Mouse (Mus musculus) heart, embryonic 11.5 days (tissue): ENCODE results near the gene Uts2. TPM values are rescaled to one million over a fixed set of nuclear protein-coding genes. Genes with fewer than 3 reads are reported as not detected.
"Not testable (repeated sequence)": the region's sequence is repeated elsewhere in the genome, so short reads cannot be mapped to it uniquely, and the experiment has no call there.

ENCODE experiments used
- ATAC-seq: fragments of 200-750 bp; cut with Nextera tagmentation; replicated peaks from 2 replicates; pipeline ENCODE4 v1.8.0; 2017; ENCODE audit warnings: moderate library complexity; ENCODE audit not compliant: insufficient number of reproducible peaks, low FRiP score, low TSS enrichment
- H3K27ac ChIP-seq: fragments of 300-500 bp; sonication (generic); 2 replicates; pipeline ENCODE4 v1.5.1; 2014; ENCODE audit warnings: mild to moderate bottlenecking, low read depth, low read length
- H3K27me3 ChIP-seq: fragments of 300-500 bp; sonication (generic); 2 replicates; pipeline ENCODE4 v1.6.1; 2014; ENCODE audit warnings: mild to moderate bottlenecking, low read length, mixed read lengths; ENCODE audit not compliant: control insufficient read depth, insufficient read depth
- H3K36me3 ChIP-seq: fragments of 300-500 bp; sonication (generic); 2 replicates; pipeline ENCODE4 v1.6.1; 2014; ENCODE audit warnings: mild to moderate bottlenecking, low read length, moderate library complexity, mixed read lengths; ENCODE audit not compliant: control insufficient read depth, insufficient read depth
- H3K4me1 ChIP-seq: fragments of 300-500 bp; sonication (generic); 2 replicates; pipeline ENCODE4 v1.6.1; 2014; ENCODE audit warnings: low read length; ENCODE audit not compliant: control insufficient read depth, insufficient read depth
- H3K4me2 ChIP-seq: fragments of 300-500 bp; sonication (generic); 2 replicates; pipeline ENCODE4 v1.6.1; 2014; ENCODE audit warnings: mild to moderate bottlenecking, moderate library complexity
- H3K4me3 ChIP-seq: fragments of 300-500 bp; sonication (generic); 2 replicates; pipeline ENCODE4 v1.5.1; 2014; ENCODE audit warnings: low read depth, low read length
- H3K9ac ChIP-seq: fragments of 300-500 bp; sonication (generic); 2 replicates; pipeline ENCODE4 v1.6.1; 2014; ENCODE audit warnings: mild to moderate bottlenecking, low read depth, low read length, moderate library complexity
- H3K9me3 ChIP-seq: fragments of 300-500 bp; sonication (generic); replicated peaks from 2 replicates; pipeline ENCODE4 v1.6.1; 2016; ENCODE audit warnings: low read length; ENCODE audit not compliant: control insufficient read depth
- WGBS: fragments of 180-500 bp; shearing (Covaris S2); extraction: QIAGEN DNeasy Blood & Tissue Kit; methylation state at CpG from one replicate; pipeline ENCODE4 v1.1.7; 2014; ENCODE audit not compliant: insufficient replicate concordance; 5-methylcytosine and 5-hydroxymethylcytosine counted together
- polyA plus RNA-seq: library from polyadenylated mRNA; unstranded; fragments of >200 nt; fragmentation: Nextera tagmentation; extraction: Ambion mirVana; gene quantifications from 2 replicates; pipeline ENCODE4 v1.2.1, GENCODE M21; 2014

Gene Uts2
- polyA plus RNA-seq, 1 experiment from 2014 or later, result not detected

- no peaks in the 10 kb centered on the region for H3K9me3 ChIP-seq
- H3K4me2 ChIP-seq, result no peak overlapping the region
- WGBS, result 87% methylated on average over 9 of the region's 9 CpGs
- H3K36me3 ChIP-seq, result no peaks in the 10 kb centered on the region
- no peak overlapping the region for H3K27ac ChIP-seq
- H3K4me3 ChIP-seq, result no peak overlapping the region
- no peaks in the 10 kb centered on the region for H3K4me1 ChIP-seq
- H3K9ac ChIP-seq, result no peak overlapping the region
- ATAC-seq, result no peak
- no peaks in the 10 kb centered on the region for H3K27me3 ChIP-seq
These were observed 1.7 kb downstream of the Uts2 start for GRCm38 (mm10) chr4:150998626-150999025.

- 71% methylated on average over 13 of the region's 13 CpGs for WGBS
These were observed 4.5 kb downstream of the Uts2 start for GRCm38 (mm10) chr4:151001397-151001796.

GRCm38 (mm10) chr4:151005656-151006318 is 8.9 kb downstream of the Uts2 start:
- no peak overlapping the region for H3K4me2 ChIP-seq
- 87% methylated on average over 13 of the region's 13 CpGs for WGBS
- no peak overlapping the region for H3K4me3 ChIP-seq
- no peaks in the 10 kb centered on the region for H3K4me1 ChIP-seq
- no peak overlapping the region for H3K27ac ChIP-seq
- no peak overlapping the region for H3K9ac ChIP-seq
- no peak for ATAC-seq
- H3K36me3 ChIP-seq, result peaks cover 3% of the 10 kb centered on the region; the same call in 1 of the 2 replicates
- no peaks in the 10 kb centered on the region for H3K27me3 ChIP-seq
- H3K9me3 ChIP-seq, result no peaks in the 10 kb centered on the region

More at GRCm38 (mm10) chr4:151001397-151001796, 4.5 kb downstream of the Uts2 start:
- no peaks in the 10 kb centered on the region for H3K4me1 ChIP-seq
- H3K27ac ChIP-seq, result no peak overlapping the region
- no peak overlapping the region for H3K9ac ChIP-seq
- H3K4me2 ChIP-seq, result no peak overlapping the region
- no peak for ATAC-seq
- H3K36me3 ChIP-seq, result peaks cover 3% of the 10 kb centered on the region; the same call in 1 of the 2 replicates
- no peaks in the 10 kb centered on the region for H3K27me3 ChIP-seq
- H3K9me3 ChIP-seq, result no peaks in the 10 kb centered on the region
- no peak overlapping the region for H3K4me3 ChIP-seq

- no peaks in the 10 kb centered on the region for H3K9me3 ChIP-seq
- no peak overlapping the region for H3K4me3 ChIP-seq
- ATAC-seq, result no peak
- no peaks in the 10 kb centered on the region for H3K27me3 ChIP-seq
- H3K4me1 ChIP-seq, result no peaks in the 10 kb centered on the region
- peaks cover 3% of the 10 kb centered on the region; the same call in 1 of the 2 replicates for H3K36me3 ChIP-seq
- WGBS, result 50% methylated on average over 6 of the region's 6 CpGs
- no peak overlapping the region for H3K9ac ChIP-seq
- H3K4me2 ChIP-seq, result no peak overlapping the region
- no peak overlapping the region for H3K27ac ChIP-seq
These were observed 10.0 kb downstream of the Uts2 start for GRCm38 (mm10) chr4:151006945-151007344.

GRCm38 (mm10) chr4:151010316-151010715 is 13.4 kb downstream of the Uts2 start:
- WGBS, result 86% methylated on average over 7 of the region's 7 CpGs
- Histone ChIP-seq H3K4me3 (no peak overlapping the region), H3K27me3 (no peaks in the 10 kb centered on the region), H3K27ac (no peak overlapping the region), H3K4me1 (peaks cover 3% of the 10 kb centered on the region), H3K4me2 (no peak overlapping the region), H3K36me3 (peaks cover 2% of the 10 kb centered on the region), H3K9ac (no peak overlapping the region), H3K9me3 (no peaks in the 10 kb centered on the region)
- ATAC-seq, result no peak

- WGBS, result 90% methylated on average over 10 of the region's 10 CpGs
- H3K36me3 ChIP-seq, result peaks cover 3% of the 10 kb centered on the region
These were observed 19.0 kb downstream of the Uts2 start for GRCm38 (mm10) chr4:151015946-151016345.

GRCm38 (mm10) chr4:151017356-151017755 is 20.5 kb downstream of the Uts2 start:
- WGBS, result 82% methylated on average over 1 of the region's 1 CpGs
- H3K27me3 ChIP-seq, H3K4me1 ChIP-seq, H3K4me2 ChIP-seq, H3K27ac ChIP-seq, ATAC-seq, H3K9ac ChIP-seq, H3K4me3 ChIP-seq, H3K36me3 ChIP-seq, H3K9me3 ChIP-seq: not testable (repeated sequence)

More at GRCm38 (mm10) chr4:151015946-151016345, 19.0 kb downstream of the Uts2 start:
- no peak overlapping the region for H3K27ac ChIP-seq
- H3K27me3 ChIP-seq, result no peaks in the 10 kb centered on the region
- H3K4me3 ChIP-seq, result no peak overlapping the region
- peaks cover 6% of the 10 kb centered on the region for H3K4me1 ChIP-seq
- no peak overlapping the region for H3K9ac ChIP-seq
- no peak for ATAC-seq
- H3K4me2 ChIP-seq, result no peak overlapping the region
- no peaks in the 10 kb centered on the region for H3K9me3 ChIP-seq

- WGBS, result 48% methylated on average over 9 of the region's 9 CpGs
- no peak for ATAC-seq
- Histone ChIP-seq H3K9me3 (no peaks in the 10 kb centered on the region), H3K4me3 (no peak overlapping the region), H3K27me3 (no peaks in the 10 kb centered on the region), H3K36me3 (no peaks in the 10 kb centered on the region), H3K27ac (no peak overlapping the region), H3K4me2 (no peak overlapping the region), H3K9ac (no peak overlapping the region), H3K4me1 (peaks cover 3% of the 10 kb centered on the region; the same call in 1 of the 2 replicates)
These were observed 27.3 kb downstream of the Uts2 start for GRCm38 (mm10) chr4:151024152-151024551.

- WGBS, result 55% methylated on average over 6 of the region's 6 CpGs
- Histone ChIP-seq H3K27me3 (no peaks in the 10 kb centered on the region), H3K9ac (no peak overlapping the region), H3K36me3 (no peaks in the 10 kb centered on the region), H3K4me2 (no peak overlapping the region), H3K9me3 (no peaks in the 10 kb centered on the region), H3K27ac (no peak overlapping the region), H3K4me1 (no peaks in the 10 kb centered on the region), H3K4me3 (no peak overlapping the region)
- ATAC-seq, result no peak
These were observed 30.1 kb downstream of the Uts2 start for GRCm38 (mm10) chr4:151027001-151027400.
